Mouse (Mus musculus) layer of hippocampus, postnatal 10 days (tissue): ENCODE measurements around the gene Alms1. TPM values are rescaled to one million over a fixed set of nuclear protein-coding genes. Genes with fewer than 3 reads are reported as not detected.
A peak's percentile ranks its signal among the peaks of the same experiment; 100 is the strongest.
"Not testable (repeated sequence)": the region's sequence is repeated elsewhere in the genome, so short reads cannot be mapped to it uniquely, and the experiment has no call there.

Experiments used
- DNase-seq, 2 experiments: peaks; one replicate each; pipeline ENCODE4 v3.0.0; 2021; ENCODE audit warnings: low spot score in 2 of 2
- long read RNA-seq: library from polyadenylated mRNA; stranded (forward); transcript quantifications from one replicate; pipeline ENCODE4 v2.0.0, GENCODE M21; 2023
- total RNA-seq, 2 experiments: library from RNA; stranded (reverse); gene quantifications; 2 replicates each; pipeline ENCODE4 v1.2.3; 2021

Gene Alms1
- 1 to 10 TPM; 7.4 to 8.0 TPM for total RNA-seq
- long read RNA-seq, partial matches to known transcripts = 1 of 1 reads
- long read RNA-seq, other reads (novel, unspliced or antisense) = 0 of 1 reads

- DNase-seq = peak; percentile 92 to 95
Observed at GRCm38 (mm10) chr6:85587396-85588143, at the start of gene Alms1. Gene Alms1 (plus strand): TSS chr6:85587531.

- DNase-seq = no peak
Observed at GRCm38 (mm10) chr6:85543351-85544175, 43.8 kb upstream of the Alms1 start.

GRCm38 (mm10) chr6:85544251-85544881, 43.0 kb upstream of the Alms1 start:
- peak; percentile 26 to 34 for DNase-seq

- no peak for DNase-seq
Observed at GRCm38 (mm10) chr6:85547642-85548041, 39.7 kb upstream of the Alms1 start.

GRCm38 (mm10) chr6:85562374-85562773, 25.0 kb upstream of the Alms1 start:
- DNase-seq = no peak

GRCm38 (mm10) chr6:85572816-85573215, 14.5 kb upstream of the Alms1 start:
- no peak for DNase-seq

GRCm38 (mm10) chr6:85581688-85582087, 5.6 kb upstream of the Alms1 start:
- DNase-seq = no peak

- DNase-seq = no peak
Observed at GRCm38 (mm10) chr6:85584612-85585011, 2.7 kb upstream of the Alms1 start.

- DNase-seq = no peak
Observed at GRCm38 (mm10) chr6:85586805-85587367, 445 bp upstream of the Alms1 start.

GRCm38 (mm10) chr6:85588164-85588563, 833 bp downstream of the Alms1 start:
- DNase-seq = no peak

GRCm38 (mm10) chr6:85588568-85588967, 1.2 kb downstream of the Alms1 start:
- DNase-seq = no peak

- DNase-seq = no peak
Observed at GRCm38 (mm10) chr6:85590116-85590515, 2.8 kb downstream of the Alms1 start.

- no peak for DNase-seq
Observed at GRCm38 (mm10) chr6:85599310-85599709, 12.0 kb downstream of the Alms1 start.

GRCm38 (mm10) chr6:85610511-85610910, 23.2 kb downstream of the Alms1 start:
- no peak for DNase-seq

- DNase-seq = no peak
Observed at GRCm38 (mm10) chr6:85620826-85621225, 33.5 kb downstream of the Alms1 start.

- no peak for DNase-seq
Observed at GRCm38 (mm10) chr6:85621600-85621999, 34.3 kb downstream of the Alms1 start.

GRCm38 (mm10) chr6:85624511-85624910, 37.2 kb downstream of the Alms1 start:
- DNase-seq = no peak

GRCm38 (mm10) chr6:85633165-85633564, 45.8 kb downstream of the Alms1 start:
- DNase-seq = no peak

- DNase-seq = no peak
Observed at GRCm38 (mm10) chr6:85653244-85653643, 65.9 kb downstream of the Alms1 start.

GRCm38 (mm10) chr6:85701943-85702342, 114.6 kb downstream of the Alms1 start:
- not testable (repeated sequence) for DNase-seq

- not testable (repeated sequence) for DNase-seq
Observed at GRCm38 (mm10) chr6:85709206-85709605, 121.9 kb downstream of the Alms1 start.
